Mouse (Mus musculus) lung, postnatal 36 days (tissue): ENCODE data around the gene Sdhaf1.

Source experiments
- DNase-seq: peaks from one replicate; pipeline ENCODE4 v3.0.0; 2022; ENCODE audit warnings: mixed read lengths

The Sdhaf1 gene

GRCm38 (mm10) chr7:30323795-30324194 lies at the start of gene Sdhaf1:
TSS of gene Sdhaf1 (minus strand) at chr7:30323895.
- no peak for DNase-seq

DNA sequence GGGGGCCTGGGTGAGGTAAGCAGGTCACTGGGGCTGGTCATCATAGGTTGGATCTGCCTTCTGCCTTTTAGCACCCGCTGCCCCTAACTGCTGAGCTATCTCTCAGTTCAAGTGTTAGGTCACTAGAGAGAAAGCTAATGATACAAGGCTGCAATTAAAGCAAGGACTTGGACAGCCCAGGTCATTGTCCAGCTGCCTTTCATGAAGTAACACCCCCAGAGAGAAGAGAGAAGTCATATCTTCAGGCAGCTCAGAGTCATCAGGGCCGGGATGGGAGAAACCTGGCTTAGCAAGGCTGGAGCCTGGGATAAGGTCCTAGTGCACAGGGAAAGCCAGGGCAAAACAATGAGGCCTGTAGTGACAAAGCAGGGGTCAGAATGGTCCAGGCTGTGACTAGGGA lies 43.8 kb upstream of the Sdhaf1 start:
- no peak for DNase-seq

GRCm38 (mm10) chr7:30363344-30363738 lies 39.6 kb upstream of the Sdhaf1 start:
- DNase-seq = no peak

DNA sequence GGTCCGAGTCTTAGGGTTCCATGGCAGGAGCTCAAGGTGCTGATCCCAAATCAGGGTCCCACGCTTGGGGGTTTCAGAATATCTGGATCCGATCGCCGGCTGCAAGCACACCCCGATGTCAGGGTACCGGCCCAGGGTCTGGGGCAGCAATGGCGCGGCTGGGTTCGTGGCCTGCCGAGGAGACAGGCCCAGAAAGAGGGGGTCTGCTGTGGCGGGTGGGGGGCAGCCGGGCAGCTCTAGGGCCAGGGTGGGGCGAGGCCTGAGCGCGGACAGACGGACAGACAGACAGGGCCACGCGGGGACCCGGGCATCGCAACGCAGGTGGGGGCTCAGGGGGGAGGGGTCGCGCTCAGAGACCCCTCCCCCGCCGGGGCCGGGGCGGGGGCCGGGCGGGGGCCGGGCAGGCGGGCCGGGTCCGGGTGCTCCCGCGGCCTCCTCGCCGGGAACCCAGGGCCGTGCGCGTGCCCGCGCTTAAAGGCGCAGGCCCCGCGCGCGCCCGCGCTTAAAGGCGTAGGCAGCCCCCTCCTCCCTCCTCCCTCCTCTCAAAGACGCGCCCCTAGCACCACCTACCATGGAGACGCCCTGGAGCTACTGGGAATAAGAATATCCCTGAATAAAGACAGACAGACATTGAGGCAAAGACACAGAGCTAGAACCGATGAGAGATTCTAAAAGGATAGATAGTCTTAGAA lies 39.1 kb upstream of the Sdhaf1 start, which contains the start of gene Lrfn3:
Gene Lrfn3, minus strand, starts transcription at position 121 of the 692 bp plus-strand sequence.
- peak; percentile 44 for DNase-seq

DNA sequence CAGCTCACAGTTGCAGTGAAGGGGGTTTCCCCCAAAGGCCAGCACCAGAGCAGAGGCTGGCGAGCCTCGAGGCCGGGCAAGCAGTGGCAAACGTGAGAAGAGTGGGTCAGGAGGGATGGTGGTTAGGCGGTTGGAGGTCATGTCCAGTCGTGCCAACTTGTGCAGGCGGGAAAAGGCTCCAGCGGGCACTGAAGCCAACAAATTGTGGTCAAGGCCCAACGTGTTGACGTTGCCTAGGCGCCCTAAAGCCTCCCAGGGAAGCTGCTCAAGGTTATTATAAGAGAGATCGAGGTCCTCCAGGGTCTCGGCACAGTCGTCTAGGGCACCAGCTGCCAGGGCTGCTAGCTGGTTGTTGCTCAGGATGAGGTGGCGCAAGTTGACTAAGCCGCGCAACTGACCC lies 36.3 kb upstream of the Sdhaf1 start:
- no peak for DNase-seq

DNA sequence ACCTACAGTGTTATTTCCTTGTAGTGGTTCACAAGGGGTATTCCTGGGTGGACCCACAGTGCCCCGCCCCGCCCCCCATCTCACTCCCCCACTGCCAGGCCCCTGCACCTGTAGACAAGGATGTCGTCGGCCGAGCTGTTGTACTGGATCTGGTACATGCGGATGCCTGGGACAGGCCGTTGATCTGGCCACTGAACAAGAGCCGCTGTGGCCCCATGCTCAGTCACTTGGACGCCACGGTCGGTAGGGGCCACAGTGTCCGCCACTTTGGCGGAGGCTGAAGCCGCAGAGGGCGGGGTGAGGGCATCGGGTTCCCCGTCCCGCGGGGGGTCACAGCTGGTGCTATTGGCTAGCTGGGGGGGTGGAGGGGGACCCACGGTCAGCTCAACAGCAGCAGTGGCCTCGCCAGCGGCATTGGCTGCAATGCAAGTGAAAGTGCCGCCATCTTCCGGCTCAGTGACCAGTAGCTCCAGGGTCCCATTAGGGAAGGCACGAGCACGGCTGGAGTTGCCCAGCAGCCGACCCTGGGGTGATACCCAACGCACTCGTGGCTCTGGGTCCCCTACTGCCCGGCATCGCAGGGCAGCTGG lies 35.7 kb upstream of the Sdhaf1 start:
- no peak for DNase-seq

DNA sequence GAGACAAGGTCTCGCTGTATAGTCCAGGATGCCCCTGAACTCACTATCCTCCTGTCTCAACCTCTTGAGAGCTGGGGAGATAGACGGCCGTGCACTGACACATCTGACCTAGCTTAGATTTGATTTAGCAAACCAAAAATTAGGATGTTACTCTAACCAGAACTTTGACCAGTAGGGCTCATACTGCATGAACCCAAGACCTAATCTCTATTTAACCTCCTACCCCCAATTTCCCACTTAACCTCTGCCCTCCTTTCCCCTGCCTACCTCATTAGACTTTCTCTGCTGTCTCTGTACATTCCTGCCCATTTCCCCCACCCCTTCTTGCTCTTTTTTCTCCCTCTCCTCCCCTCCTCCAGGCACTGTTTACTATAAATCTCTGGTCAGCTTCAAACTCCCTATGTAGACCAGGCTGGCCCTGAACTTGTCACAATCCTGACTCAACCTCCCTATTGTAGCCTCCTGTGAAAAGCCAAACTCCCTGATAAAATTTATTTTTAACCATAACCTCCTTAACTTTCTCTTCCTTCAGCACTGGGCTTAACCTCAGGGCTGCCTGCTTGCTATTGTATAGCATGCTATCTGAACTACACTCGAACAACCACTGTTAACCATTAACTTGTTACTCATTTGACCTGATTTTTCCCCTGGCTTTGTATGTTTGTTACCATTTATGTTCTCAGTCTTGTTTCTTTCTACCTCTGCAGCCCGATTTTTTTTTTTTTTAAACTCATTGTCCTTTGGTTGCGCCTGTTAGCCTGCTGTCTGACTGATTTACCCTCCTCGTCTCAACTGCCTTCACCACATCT lies 34.9 kb upstream of the Sdhaf1 start:
- DNase-seq = no peak

DNA sequence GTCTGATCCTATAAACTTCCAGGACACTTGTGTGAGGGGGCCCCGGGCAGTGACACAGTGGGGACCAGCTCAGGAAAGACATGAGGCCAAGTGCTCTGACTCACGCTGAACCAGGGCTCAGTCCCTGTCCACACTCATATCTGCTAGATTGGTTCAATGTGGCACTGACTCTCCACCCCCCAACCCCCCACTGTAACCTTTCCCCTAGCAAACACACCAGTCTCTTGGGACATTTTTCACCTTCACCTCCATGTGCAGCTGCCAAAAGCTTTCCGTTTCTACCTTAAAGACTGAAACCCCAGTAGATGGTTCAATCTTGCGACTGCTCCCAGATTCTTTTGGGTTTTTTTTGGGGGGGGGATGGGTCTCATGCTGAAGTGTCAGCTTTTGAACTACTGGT lies 30.4 kb upstream of the Sdhaf1 start:
- no peak for DNase-seq

DNA sequence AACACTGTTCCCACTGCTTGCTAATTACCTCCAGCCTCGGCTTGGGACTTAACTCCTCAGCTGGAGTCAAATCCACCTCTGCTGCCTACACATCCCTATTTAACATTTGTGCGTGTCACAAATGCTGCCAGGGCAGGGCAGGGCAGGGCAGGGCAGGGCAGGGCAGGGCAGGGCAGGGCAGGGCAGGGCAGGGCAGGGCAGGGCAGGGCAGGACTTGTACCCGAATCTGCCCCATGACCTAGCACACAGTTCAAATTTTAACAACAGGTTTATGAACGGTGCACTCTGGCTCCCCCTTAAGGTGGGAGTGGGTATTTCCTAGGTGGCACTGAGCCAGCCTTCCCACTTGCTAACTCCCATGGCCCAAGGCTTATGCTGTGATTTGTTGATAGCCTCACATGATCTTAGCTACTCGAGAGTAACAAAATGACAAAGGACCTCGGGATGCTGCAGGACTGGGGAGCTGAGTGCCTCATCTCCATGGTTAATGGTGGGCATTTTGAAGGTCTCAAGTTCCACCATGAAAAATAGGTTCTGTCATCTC lies 29.7 kb upstream of the Sdhaf1 start:
- peak; percentile 80 for DNase-seq

DNA sequence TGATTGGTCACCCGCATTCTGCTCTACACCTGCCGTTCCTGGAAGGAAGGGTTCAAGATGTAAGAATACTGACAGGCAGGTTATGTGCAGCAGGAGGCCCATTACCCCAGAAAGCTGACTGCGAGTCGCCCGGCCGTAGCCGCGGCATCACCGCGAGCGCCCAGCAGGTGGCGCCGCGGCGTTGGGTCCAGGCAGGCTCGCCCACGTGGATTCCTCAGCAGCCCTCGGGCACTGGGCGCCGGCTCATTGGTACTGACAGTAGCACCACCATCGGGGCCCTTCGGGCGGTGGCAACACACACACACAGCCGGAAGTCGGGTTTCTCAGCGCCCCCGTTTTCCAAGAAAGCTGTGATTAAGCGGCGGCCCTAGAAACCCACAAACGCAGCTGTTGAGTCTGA lies 24.1 kb upstream of the Sdhaf1 start:
- peak; percentile 57 for DNase-seq

GRCm38 (mm10) chr7:30346635-30347379 lies 23.1 kb upstream of the Sdhaf1 start:
- peak; percentile 78 for DNase-seq

- no peak for DNase-seq
These were observed 15.9 kb upstream of the Sdhaf1 start for GRCm38 (mm10) chr7:30339432-30340109.

GRCm38 (mm10) chr7:30336384-30336783 lies 12.7 kb upstream of the Sdhaf1 start:
- DNase-seq = peak; percentile 90

DNA sequence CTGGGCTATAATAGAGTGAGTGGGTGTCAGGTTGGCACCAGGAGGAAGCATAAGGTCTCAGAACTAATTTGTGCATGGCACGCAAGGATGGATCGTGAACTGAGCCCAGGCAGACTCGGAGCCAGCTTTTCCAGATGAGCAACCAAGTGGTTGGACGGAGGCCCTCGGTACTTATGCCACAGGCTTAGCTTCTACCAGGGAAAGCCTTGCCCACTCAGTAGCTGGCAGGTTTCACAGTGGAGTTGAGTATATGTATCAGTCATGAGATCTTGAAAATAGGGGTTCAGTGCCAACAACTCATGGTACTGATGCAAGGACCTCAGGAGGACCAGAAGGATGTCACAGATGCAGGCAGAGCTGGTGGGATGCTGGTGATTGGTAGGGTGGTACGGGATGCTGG lies 12.0 kb upstream of the Sdhaf1 start:
- DNase-seq = no peak

DNA sequence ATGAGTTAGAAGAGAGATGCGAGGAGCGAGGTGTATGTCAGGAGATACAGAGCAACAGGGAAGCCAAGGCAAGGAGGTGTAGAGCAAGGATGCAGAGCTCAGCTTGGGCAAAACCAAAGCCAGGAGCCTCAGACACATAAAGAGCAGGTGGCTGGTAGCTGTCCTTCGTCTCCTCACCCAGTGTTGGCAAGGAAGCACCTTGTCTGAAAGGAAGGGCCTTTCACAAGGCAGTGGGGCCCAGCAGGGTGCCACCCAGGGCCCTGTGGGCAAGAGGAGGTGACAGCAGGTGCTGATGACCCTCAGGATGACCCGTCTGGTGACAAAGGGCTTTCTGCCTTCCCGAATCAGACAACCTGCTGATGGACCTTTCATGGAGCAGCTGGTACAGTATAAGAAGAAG lies 10.9 kb upstream of the Sdhaf1 start:
- DNase-seq = no peak

GRCm38 (mm10) chr7:30333436-30333835 lies 9.7 kb upstream of the Sdhaf1 start:
- peak; percentile 80 for DNase-seq

- no peak for DNase-seq
These were observed 9.0 kb upstream of the Sdhaf1 start for GRCm38 (mm10) chr7:30332622-30333259.

GRCm38 (mm10) chr7:30331887-30332286 lies 8.2 kb upstream of the Sdhaf1 start:
- DNase-seq = peak; percentile 89

DNA sequence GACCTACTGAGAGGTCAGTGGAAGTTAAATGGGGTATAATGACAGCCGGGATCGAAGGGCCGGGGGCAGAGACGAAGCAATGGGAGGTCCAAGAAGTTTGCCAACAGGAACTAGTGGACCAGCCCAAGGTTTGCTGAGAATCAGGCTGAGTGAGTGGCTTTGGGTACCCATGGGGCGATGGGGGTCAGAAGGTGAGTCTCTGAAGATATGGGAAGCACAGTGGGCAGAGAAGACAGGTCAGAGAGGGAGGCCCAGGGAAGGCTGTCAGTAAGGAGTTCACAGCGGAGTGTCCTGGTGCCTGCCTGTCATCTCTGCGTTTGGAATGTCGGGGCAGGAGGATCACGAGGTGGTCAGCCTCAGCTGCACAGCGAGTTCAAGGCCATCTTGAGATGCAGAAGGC lies 4.7 kb upstream of the Sdhaf1 start:
- DNase-seq = no peak

- peak; percentile 44 for DNase-seq
These were observed 3.4 kb upstream of the Sdhaf1 start for GRCm38 (mm10) chr7:30327140-30327539.

DNA sequence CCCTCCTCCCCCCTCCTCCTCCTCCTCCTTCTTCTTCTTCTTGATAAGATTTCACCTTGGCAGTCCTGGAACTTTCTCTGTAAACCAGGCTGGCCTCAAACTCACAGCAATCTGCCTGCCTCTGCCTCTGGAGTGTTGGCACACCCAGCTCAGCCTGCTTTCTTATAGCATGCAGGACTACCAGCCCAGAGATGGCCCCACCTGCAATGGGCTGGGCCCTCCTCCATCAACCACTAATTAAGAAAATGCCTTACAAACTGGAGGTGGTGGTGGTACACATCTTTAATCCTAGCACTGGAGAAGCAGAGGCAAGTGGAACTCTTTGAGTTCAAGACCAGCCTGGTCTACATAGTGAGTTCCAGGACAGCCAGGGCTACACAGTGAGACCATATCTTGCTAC lies 2.7 kb upstream of the Sdhaf1 start:
- DNase-seq = no peak

DNA sequence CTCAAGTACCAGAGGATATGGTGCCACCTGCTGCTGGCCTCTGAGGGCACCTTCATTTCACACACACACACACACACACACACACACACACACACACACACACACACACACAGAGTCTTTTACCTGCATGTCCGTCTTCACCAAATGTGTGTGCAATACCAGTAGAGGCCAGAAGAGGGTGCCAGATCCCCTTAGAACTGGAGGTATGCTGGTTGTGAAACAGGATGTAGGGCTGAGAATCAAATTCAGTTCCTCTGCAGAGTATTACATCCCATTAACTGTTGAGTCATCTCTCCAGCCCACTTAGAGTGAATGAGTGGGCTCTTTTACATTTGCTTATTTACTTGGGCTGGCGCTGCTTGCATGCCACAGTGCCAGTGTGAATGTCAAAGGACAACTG lies 1.7 kb upstream of the Sdhaf1 start:
- DNase-seq = peak; percentile 66
